ENCODE assay signal across 9 mouse cellular contexts in genomic region chr15:89147895-89148294, GRCm38 (mm10). TPM values are rescaled to one million over a fixed set of nuclear protein-coding genes. Genes with fewer than 3 reads are reported as not detected.
A peak's percentile ranks its signal among the peaks of the same experiment; 100 is the strongest.
DNase-seq lines count a peak whose midpoint lies in the region; ATAC-seq and TF ChIP-seq lines count a peak whose summit lies in the region.
"Had no signal": no experiment of that assay in that cellular context is flagged by ENCODE, and none has a peak within 500 bp of the region (broad histone marks: within the 10 kb centered on the region; RNA-seq: fewer than 3 reads in every experiment).

No protein-coding gene starts in this region.

- peak overlapping the region; percentile 88 for H3K4me2 ChIP-seq in neural tube, embryonic 11.5 days (ENCODE audit: low read depth)
- H3K4me2 ChIP-seq in forebrain, embryonic 11.5 days (ENCODE audit: low read depth, low read length, severe bottlenecking): peak overlapping the region; percentile 90
- H3K4me2 ChIP-seq in kidney, postnatal 0 days (ENCODE audit: low read length): peak overlapping the region; percentile 89
- H3K4me2 ChIP-seq in neural tube, embryonic 14.5 days (ENCODE audit: low read depth, low read length): peak overlapping the region; percentile 87

- peaks cover 12% of the 10 kb centered on the region; the same call in 1 of the 2 replicates for H3K27me3 ChIP-seq in neural tube, embryonic 11.5 days (ENCODE audit: control insufficient read depth, insufficient read depth, low read length)
- no peaks in the 10 kb centered on the region for H3K27me3 ChIP-seq in forebrain, embryonic 11.5 days (ENCODE audit: control insufficient read depth, insufficient read depth, low read length)
- H3K27me3 ChIP-seq in kidney, postnatal 0 days (ENCODE audit: insufficient read depth, low read length): peaks cover 5% of the 10 kb centered on the region; the same call in 1 of the 2 replicates
- H3K27me3 ChIP-seq in neural tube, embryonic 14.5 days (ENCODE audit: control insufficient read depth, insufficient read depth, low read length): no peaks in the 10 kb centered on the region

- no peak overlapping the region for H3K27ac ChIP-seq in neural tube, embryonic 11.5 days (ENCODE audit: low read depth, low read length)
- H3K27ac ChIP-seq in forebrain, embryonic 11.5 days (ENCODE audit: low read depth, low read length): no peak overlapping the region
- no peak overlapping the region for H3K27ac ChIP-seq in kidney, postnatal 0 days
- no peak overlapping the region for H3K27ac ChIP-seq in neural tube, embryonic 14.5 days (ENCODE audit: low read depth, low read length)
- H3K27ac ChIP-seq: heart, adult 2 months had no signal

- no peak for DNase-seq in neural tube, embryonic 11.5 days (ENCODE audit: low spot score)
- DNase-seq in neural tube, embryonic 10.5 days (ENCODE audit: extremely low spot score, low spot score): no peak
- no peak for DNase-seq in forebrain, embryonic 11.5 days (ENCODE audit: low spot score)
- no peak for DNase-seq in kidney, postnatal 0 days (ENCODE audit: low spot score)
- no peak for DNase-seq in heart, adult 11 months
- DNase-seq in gastrocnemius, postnatal 10 days: no peak
- DNase-seq: heart, adult 2 months; layer of hippocampus, adult 9-11 months had no signal

- ATAC-seq in neural tube, embryonic 11.5 days (ENCODE audit: insufficient read depth, low FRiP score, low TSS enrichment): no peak
- ATAC-seq in forebrain, embryonic 11.5 days (replicated peaks; ENCODE audit: low FRiP score): no peak
- 0 out of 2 replicates have a peak, but pooled peaks have one; percentile 4 for ATAC-seq in kidney, postnatal 0 days (replicated peaks; ENCODE audit: low FRiP score, low read depth)
- ATAC-seq in neural tube, embryonic 14.5 days (ENCODE audit: low read depth): no peak

- 38% methylated on average over 4 of the region's 4 CpGs for WGBS in neural tube, embryonic 11.5 days
- WGBS in forebrain, embryonic 11.5 days: 45% methylated on average over 4 of the region's 4 CpGs
- WGBS in kidney, postnatal 0 days: 30% methylated on average over 4 of the region's 4 CpGs
- 45% methylated on average over 4 of the region's 4 CpGs for WGBS in neural tube, embryonic 14.5 days

- peaks cover 18% of the 10 kb centered on the region for H3K4me1 ChIP-seq in neural tube, embryonic 11.5 days (ENCODE audit: control insufficient read depth, insufficient read depth, low read length)
- peaks cover 32% of the 10 kb centered on the region for H3K4me1 ChIP-seq in forebrain, embryonic 11.5 days (replicated peaks; ENCODE audit: control insufficient read depth, insufficient read depth, low read length)
- H3K4me1 ChIP-seq in kidney, postnatal 0 days (replicated peaks; ENCODE audit: insufficient read depth, low read length): peaks cover 28% of the 10 kb centered on the region
- peaks cover 27% of the 10 kb centered on the region for H3K4me1 ChIP-seq in neural tube, embryonic 14.5 days (ENCODE audit: control insufficient read depth, insufficient read depth, low read length)

- no peak for TF ChIP-seq CTCF in kidney, postnatal 0 days (IDR thresholded peaks at IDR 0.05; ENCODE audit: low read depth)

- peaks cover 2% of the 10 kb centered on the region; the same call in 1 of the 2 replicates for H3K36me3 ChIP-seq in neural tube, embryonic 11.5 days (ENCODE audit: control insufficient read depth, insufficient read depth, low read length)
- no peaks in the 10 kb centered on the region for H3K36me3 ChIP-seq in forebrain, embryonic 11.5 days (ENCODE audit: control insufficient read depth, insufficient read depth, low read length)
- no peaks in the 10 kb centered on the region for H3K36me3 ChIP-seq in kidney, postnatal 0 days (ENCODE audit: insufficient read depth, low read length)
- 0 out of 2 replicates have a peak, but pooled peaks cover 9% of the 10 kb centered on the region for H3K36me3 ChIP-seq in neural tube, embryonic 14.5 days (ENCODE audit: control insufficient read depth, insufficient read depth, low read length)

- no peak overlapping the region for H3K9ac ChIP-seq in neural tube, embryonic 11.5 days (ENCODE audit: low read length)
- peak overlapping the region; percentile 93 for H3K9ac ChIP-seq in forebrain, embryonic 11.5 days (ENCODE audit: low read length)
- H3K9ac ChIP-seq in kidney, postnatal 0 days (ENCODE audit: low read depth, low read length): no peak overlapping the region
- H3K9ac ChIP-seq in neural tube, embryonic 14.5 days (replicated peaks; ENCODE audit: low read depth, low read length): peak overlapping the region; percentile 86; the same call in 1 of the 2 replicates

- peak overlapping the region; percentile 78 for H3K4me3 ChIP-seq in neural tube, embryonic 11.5 days (ENCODE audit: low read depth, low read length)
- H3K4me3 ChIP-seq in forebrain, embryonic 11.5 days (ENCODE audit: low read depth, low read length): peak overlapping the region; percentile 61
- peak overlapping the region; percentile 47; the same call in 1 of the 2 replicates for H3K4me3 ChIP-seq in kidney, postnatal 0 days (replicated peaks; ENCODE audit: low read depth, low read length)
- H3K4me3 ChIP-seq in neural tube, embryonic 14.5 days (ENCODE audit: low read depth, low read length): peak overlapping the region; percentile 79; the same call in 1 of the 2 replicates

- no peaks in the 10 kb centered on the region for H3K9me3 ChIP-seq in neural tube, embryonic 11.5 days (ENCODE audit: control insufficient read depth, low read length)
- no peaks in the 10 kb centered on the region for H3K9me3 ChIP-seq in forebrain, embryonic 11.5 days (ENCODE audit: control insufficient read depth, low read length)
- H3K9me3 ChIP-seq in kidney, postnatal 0 days (replicated peaks; ENCODE audit: low read length): no peaks in the 10 kb centered on the region
- H3K9me3 ChIP-seq in neural tube, embryonic 14.5 days (ENCODE audit: control insufficient read depth, low read length): no peaks in the 10 kb centered on the region

RNA-seq across cellular contexts. Expression of gene Mapk11, which starts 1.5 kb away (rescaled TPM):
- polyA plus RNA-seq in neural tube, embryonic 11.5 days (2014; fragmentation: Nextera tagmentation; extraction: Ambion mirVana): 33.1 and 37.4 TPM in 2 replicates
- polyA plus RNA-seq in forebrain, embryonic 11.5 days (2014; fragmentation: Nextera tagmentation; extraction: Ambion mirVana): 43.2 and 47.6 TPM in 2 replicates
- 7.5 and 9.3 TPM in 2 replicates for polyA plus RNA-seq in kidney, postnatal 0 days (2015; fragmentation: Nextera tagmentation; extraction: Ambion mirVana)
- polyA plus RNA-seq in neural tube, embryonic 14.5 days (2014; fragmentation: Nextera tagmentation; extraction: Ambion mirVana): 24.9 and 32.9 TPM in 2 replicates
- total RNA-seq in gastrocnemius, postnatal 10 days (2021): 1 to 10 TPM; 2.1 to 3.0 TPM

RNA-seq across cellular contexts. Expression of gene Mapk12, which starts 7.4 kb away (rescaled TPM):
- polyA plus RNA-seq in neural tube, embryonic 11.5 days (2014; fragmentation: Nextera tagmentation; extraction: Ambion mirVana): 15.4 and 20.3 TPM in 2 replicates
- 26.9 and 29.8 TPM in 2 replicates for polyA plus RNA-seq in forebrain, embryonic 11.5 days (2014; fragmentation: Nextera tagmentation; extraction: Ambion mirVana)
- polyA plus RNA-seq in kidney, postnatal 0 days (2015; fragmentation: Nextera tagmentation; extraction: Ambion mirVana): 12.3 and 13.5 TPM in 2 replicates
- polyA plus RNA-seq in neural tube, embryonic 14.5 days (2014; fragmentation: Nextera tagmentation; extraction: Ambion mirVana): 2.9 and 5.2 TPM in 2 replicates
- total RNA-seq in gastrocnemius, postnatal 10 days (2021): 10 to 100 TPM; 76.0 to 77.1 TPM

RNA-seq across cellular contexts. Expression of gene Hdac10, which starts 19.4 kb away (rescaled TPM):
- polyA plus RNA-seq in neural tube, embryonic 11.5 days (2014; fragmentation: Nextera tagmentation; extraction: Ambion mirVana): 13.0 and 13.7 TPM in 2 replicates
- polyA plus RNA-seq in forebrain, embryonic 11.5 days (2014; fragmentation: Nextera tagmentation; extraction: Ambion mirVana): 14.2 and 16.2 TPM in 2 replicates
- polyA plus RNA-seq in kidney, postnatal 0 days (2015; fragmentation: Nextera tagmentation; extraction: Ambion mirVana): 12.8 and 13.2 TPM in 2 replicates
- polyA plus RNA-seq in neural tube, embryonic 14.5 days (2014; fragmentation: Nextera tagmentation; extraction: Ambion mirVana): 22.1 and 24.9 TPM in 2 replicates
- 10 to 100 TPM in 1 of 2 experiments, 1 to 10 TPM in 1; 7.6 to 10.6 TPM for total RNA-seq in gastrocnemius, postnatal 10 days (2021)

RNA-seq across cellular contexts. Expression of gene Tubgcp6, which starts 25.0 kb away (rescaled TPM):
- polyA plus RNA-seq in neural tube, embryonic 11.5 days (2014; fragmentation: Nextera tagmentation; extraction: Ambion mirVana): 21.1 and 21.8 TPM in 2 replicates
- polyA plus RNA-seq in forebrain, embryonic 11.5 days (2014; fragmentation: Nextera tagmentation; extraction: Ambion mirVana): 24.2 and 26.0 TPM in 2 replicates
- polyA plus RNA-seq in kidney, postnatal 0 days (2015; fragmentation: Nextera tagmentation; extraction: Ambion mirVana): 6.6 and 7.4 TPM in 2 replicates
- 18.3 and 21.4 TPM in 2 replicates for polyA plus RNA-seq in neural tube, embryonic 14.5 days (2014; fragmentation: Nextera tagmentation; extraction: Ambion mirVana)
- total RNA-seq in gastrocnemius, postnatal 10 days (2021): 10 to 100 TPM in 1 of 2 experiments, 1 to 10 TPM in 1; 8.4 to 11.0 TPM

RNA-seq across cellular contexts. Expression of gene Plxnb2, which starts 32.7 kb away (rescaled TPM):
- 112 and 117 TPM in 2 replicates for polyA plus RNA-seq in neural tube, embryonic 11.5 days (2014; fragmentation: Nextera tagmentation; extraction: Ambion mirVana)
- polyA plus RNA-seq in forebrain, embryonic 11.5 days (2014; fragmentation: Nextera tagmentation; extraction: Ambion mirVana): 162 and 176 TPM in 2 replicates
- 126 and 130 TPM in 2 replicates for polyA plus RNA-seq in kidney, postnatal 0 days (2015; fragmentation: Nextera tagmentation; extraction: Ambion mirVana)
- polyA plus RNA-seq in neural tube, embryonic 14.5 days (2014; fragmentation: Nextera tagmentation; extraction: Ambion mirVana): 66.4 and 100 TPM in 2 replicates
- 10 to 100 TPM; 28.9 to 43.0 TPM for total RNA-seq in gastrocnemius, postnatal 10 days (2021)

Comparison
In these comparisons a context has a peak if more than half of its experiments do, and no peak if none do; other contexts are left out.
1. H3K9ac ChIP-seq: peak in forebrain, embryonic 11.5 days (single experiment) and neural tube, embryonic 14.5 days (single experiment); none in neural tube, embryonic 11.5 days (single experiment) and kidney, postnatal 0 days (single experiment).
2. Peak in every context shown above with its lines, with median percentiles within 50 percentile points of each other: H3K4me2 ChIP-seq and H3K4me3 ChIP-seq.